Mouse (Mus musculus) layer of hippocampus, postnatal 10 days (tissue): ENCODE data around the gene Ints1. TPM values are rescaled to one million over a fixed set of nuclear protein-coding genes. Genes with fewer than 3 reads are reported as not detected.
"Not testable (repeated sequence)": the region's sequence is repeated elsewhere in the genome, so short reads cannot be mapped to it uniquely, and the experiment has no call there.

Experiments
- DNase-seq, 2 experiments: peaks; one replicate each; pipeline ENCODE4 v3.0.0; 2021; ENCODE audit warnings: low spot score in 2 of 2
- total RNA-seq, 2 experiments: library from RNA; stranded (reverse); gene quantifications; 2 replicates each; pipeline ENCODE4 v1.2.3; 2021

Gene Ints1
- total RNA-seq, 2 experiments from 2014 or later = 91.7 to 93.3 TPM

- no peak for DNase-seq
Observed at GRCm38 (mm10) chr5:139756586-139756985, 18.9 kb downstream of the Ints1 start.

- no peak for DNase-seq
Observed at GRCm38 (mm10) chr5:139756135-139756534, 19.3 kb downstream of the Ints1 start.

DNA sequence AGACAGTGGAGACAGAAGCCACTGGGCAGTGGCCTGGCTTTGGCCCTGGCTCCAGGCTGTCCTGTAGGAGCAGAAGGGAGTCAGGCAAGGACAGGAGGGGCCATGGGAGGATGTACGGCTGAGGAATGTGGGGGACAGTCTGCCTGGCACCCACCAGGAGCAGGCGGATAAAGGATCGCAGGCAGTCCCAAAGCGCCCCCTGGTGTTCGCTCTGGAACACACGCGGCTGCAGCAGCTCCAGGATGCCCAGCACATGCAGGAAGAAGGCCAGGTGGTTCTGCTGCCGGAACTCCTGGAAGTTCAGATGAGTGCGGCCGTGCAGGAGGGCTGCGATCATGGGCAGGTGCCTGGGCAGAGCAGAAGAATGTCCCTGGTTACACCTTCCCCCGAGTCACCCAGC, 20.7 kb downstream of the Ints1 start:
- peak; percentile 74 to 76 for DNase-seq

GRCm38 (mm10) chr5:139750535-139750934, 24.9 kb downstream of the Ints1 start:
- peak; percentile 80 to 82 for DNase-seq

DNA sequence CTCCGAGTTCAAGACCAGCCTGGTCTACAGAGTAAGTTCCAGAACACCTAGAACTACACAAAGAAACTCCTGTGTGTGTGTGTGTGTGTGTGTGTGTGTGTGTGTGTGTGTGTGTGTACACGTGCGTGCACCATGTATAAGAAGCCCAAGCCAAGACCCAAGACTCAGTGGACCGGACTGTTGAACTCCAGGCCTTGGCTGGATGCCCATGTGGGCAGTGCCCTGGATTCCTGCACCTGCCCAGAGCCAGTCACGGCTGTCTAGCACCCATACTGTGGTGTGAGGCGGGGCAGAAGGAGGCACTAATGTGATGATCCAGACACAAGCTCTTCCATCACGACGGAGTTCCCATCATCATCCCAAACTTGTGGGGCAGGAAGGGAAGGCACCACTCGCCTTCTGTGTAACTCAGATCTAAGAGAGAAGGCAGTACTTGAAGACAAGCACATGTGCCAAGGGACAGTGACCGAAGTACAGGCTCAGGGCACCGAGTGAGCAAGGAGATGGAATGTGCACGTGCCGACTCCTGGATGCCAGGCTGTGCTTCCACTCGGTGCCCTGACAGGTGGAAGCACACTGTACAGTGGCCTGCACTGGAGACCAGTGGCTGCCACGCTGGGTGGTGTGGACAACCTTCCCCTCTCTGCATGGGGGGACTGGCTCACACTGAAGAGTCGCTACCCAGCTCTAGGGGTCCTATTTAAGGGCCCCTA, 25.9 kb downstream of the Ints1 start:
- no peak for DNase-seq

DNA sequence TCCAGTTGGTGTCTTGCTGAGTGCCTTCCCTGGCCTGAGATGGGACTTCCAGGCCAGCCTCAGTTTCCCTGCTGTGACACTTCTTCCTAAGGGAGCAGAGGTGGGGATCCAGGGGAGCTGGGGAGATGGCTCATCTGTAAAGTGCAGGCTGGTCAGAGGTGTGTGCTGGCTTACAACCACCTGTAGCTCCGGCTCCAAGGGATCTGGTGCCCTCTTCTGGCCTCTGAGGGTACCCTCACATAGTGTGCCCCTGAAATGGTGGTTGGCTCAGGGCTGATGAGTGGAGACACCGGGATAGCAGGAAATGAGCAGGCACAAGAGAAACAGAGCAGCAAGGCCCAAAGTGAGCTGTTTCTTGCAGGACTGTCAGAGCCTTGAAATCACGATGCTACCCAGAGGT, 29.7 kb downstream of the Ints1 start:
- DNase-seq = peak; percentile 47 to 68

DNA sequence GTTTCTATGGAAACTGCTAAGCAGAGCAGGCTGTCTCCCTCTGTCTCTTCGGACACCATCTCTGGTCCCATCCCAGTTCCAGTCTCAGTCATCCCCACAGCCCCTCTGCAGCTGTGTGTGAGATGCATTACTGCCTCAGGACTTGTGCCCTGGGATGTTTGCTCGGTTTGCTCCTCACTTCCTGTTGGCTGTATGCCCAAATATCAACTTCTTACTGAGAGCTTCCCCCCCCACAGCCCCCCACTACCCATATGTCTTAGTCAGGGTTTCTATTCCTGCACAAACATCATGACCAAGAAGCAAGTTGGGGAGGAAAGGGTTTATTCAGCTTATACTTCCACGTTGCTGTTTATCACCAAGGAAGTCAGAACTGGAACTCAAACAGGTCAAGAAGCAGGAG, 32.8 kb downstream of the Ints1 start:
- not testable (repeated sequence) for DNase-seq

DNA sequence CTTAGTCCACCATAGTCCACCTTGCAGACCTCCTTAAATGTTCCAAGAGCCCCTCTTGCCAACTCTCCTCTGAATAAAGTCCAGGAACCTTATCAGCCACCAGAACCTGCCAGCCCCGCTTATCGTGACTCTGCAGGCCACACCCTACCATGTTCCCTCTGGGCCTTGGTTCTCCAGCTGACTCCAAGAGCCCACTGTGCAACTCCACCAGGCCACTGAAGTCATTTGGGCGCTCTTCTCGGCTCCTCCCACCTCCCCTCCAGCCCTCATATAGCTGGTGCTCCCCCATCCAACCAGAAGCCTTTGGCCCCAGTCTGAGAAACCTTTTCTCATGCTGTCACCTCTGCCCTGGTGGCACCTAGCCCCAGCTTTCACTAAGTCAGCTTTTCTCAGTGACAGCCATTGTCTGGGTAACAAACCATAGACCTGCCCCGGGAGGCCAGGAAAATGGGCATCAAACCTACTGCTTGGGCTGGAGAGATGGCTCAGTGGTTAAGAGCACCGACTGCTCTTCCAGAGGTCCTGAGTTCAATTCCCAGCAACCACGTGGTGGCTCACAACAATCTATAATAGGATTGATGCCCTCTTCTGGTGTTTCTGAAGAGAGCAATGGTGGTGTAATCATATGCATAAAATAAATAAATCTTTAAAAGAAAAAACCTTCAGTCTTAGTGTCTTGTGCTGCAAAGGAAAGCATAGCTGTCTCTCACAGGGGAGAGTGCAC, 36.7 kb downstream of the Ints1 start:
- DNase-seq = no peak

DNA sequence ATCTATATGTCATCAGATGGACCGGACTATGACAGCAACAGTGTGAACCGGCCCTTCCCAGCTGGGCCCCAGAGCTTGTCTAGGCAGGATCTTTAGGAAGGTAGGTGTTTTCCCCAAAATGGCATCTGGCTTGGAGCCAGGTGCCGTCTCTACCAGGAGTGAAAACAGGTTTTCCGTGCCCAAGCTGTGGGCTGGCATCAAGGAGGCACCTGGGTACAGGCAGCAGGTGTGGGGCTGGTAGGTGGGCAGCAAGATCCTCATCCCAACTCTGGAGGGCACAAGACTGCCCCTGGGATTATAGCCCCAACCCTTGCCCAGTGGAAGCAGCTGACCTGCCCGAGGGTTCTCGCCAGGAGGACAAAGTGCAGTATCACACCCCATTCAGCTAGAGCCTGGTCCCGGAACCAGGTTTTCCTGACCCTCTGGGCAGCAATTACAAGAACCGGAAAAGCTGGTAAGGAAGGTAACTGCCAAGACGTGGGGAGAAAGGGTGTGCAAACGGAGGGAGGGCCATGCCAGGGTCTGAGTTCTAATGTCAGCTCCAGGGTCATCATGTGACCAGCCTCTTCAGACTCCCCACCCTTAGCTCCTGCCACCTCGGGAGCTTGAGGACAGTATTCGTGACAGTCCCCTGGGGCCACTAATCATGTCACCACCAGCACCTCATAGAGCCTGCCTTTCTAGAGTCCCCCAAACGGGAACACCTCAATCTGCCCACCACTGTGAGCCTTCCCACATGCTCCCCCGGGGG, 37.5 kb downstream of the Ints1 start:
- no peak for DNase-seq

- no peak for DNase-seq
Observed at GRCm38 (mm10) chr5:139736504-139736940, 39.0 kb downstream of the Ints1 start.

- DNase-seq = peak; percentile 87 to 89
Observed at GRCm38 (mm10) chr5:139735677-139736503, 39.6 kb downstream of the Ints1 start, which contains the start of gene Micall2. Micall2 (minus strand) TSS chr5:139736336.

- no peak for DNase-seq
Observed at GRCm38 (mm10) chr5:139734746-139735145, 40.7 kb downstream of the Ints1 start.

- no peak for DNase-seq
Observed at GRCm38 (mm10) chr5:139734016-139734415, 41.5 kb downstream of the Ints1 start.

GRCm38 (mm10) chr5:139732634-139733107, 42.8 kb downstream of the Ints1 start:
- DNase-seq = no peak

GRCm38 (mm10) chr5:139730712-139731486, 44.6 kb downstream of the Ints1 start:
- peak; percentile 41 to 56 for DNase-seq

DNA sequence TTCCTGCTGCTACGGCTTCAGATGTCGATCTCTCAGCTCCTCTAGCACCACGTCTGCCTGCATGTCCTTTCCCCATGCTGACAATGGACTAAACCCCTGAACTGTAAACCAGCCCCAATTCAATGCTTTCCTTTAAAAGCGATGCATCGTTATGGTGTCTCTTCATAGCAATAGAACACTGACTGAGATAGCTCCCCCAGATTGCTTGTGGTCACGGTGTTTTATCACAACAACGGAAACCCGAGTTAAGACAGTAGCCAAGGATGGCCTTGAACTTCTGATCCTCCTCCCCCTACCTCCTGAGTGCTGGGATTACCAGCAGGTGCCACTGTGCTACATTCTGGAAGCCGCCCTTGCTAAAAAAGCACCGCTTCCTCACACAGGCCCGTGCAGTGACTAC, 48.2 kb downstream of the Ints1 start:
- DNase-seq = no peak

DNA sequence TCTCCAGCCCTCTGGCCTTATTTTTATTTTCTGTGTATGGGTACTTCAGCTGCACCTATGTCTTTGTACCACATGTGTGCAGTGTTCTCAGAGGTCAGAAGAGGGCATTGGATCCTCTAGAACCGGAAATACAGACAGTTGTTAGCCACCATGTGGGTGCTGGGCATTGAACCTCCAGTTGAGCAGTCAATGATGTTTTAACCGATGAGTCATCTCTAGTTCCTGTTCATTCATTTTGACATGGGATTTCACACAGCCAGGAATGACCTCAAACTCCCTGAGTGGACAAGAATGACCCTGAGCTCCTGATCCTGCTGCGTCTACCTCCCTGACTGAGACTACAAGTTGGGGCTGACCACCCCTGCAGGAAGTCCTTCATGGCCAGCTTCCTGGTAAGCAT, 49.3 kb downstream of the Ints1 start:
- no peak for DNase-seq

GRCm38 (mm10) chr5:139724336-139725116, 50.9 kb downstream of the Ints1 start:
- DNase-seq = no peak

DNA sequence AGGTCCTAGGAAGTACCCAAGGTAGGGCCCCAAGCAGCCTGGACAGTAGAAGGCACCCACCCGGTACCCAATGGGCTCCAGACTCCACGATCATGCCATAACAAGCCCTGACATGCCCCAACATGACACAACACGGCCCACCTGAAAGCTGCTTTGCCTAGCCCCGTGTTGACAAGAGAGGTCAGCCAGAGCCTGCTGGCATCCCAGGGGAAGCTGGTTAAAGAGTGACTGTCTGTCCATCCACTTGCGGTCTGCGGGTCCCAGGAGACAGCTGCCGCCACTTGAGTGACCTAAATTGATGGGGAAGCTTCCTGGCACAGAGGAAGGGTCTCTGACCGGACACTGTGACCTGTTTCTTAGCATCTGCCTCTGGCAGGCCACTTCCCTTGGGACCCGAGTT, 52.4 kb downstream of the Ints1 start:
- DNase-seq = no peak
